Mouse (Mus musculus) MEL-GATA-1-ER (cell line): ENCODE measurements around the gene Olfml2b.
A peak's percentile ranks its signal among the peaks of the same experiment; 100 is the strongest.

Source experiments
- DNase-seq: peaks from one replicate; pipeline ENCODE4 v3.0.0-alpha.2; 2012; ENCODE audit warnings: low read depth; ENCODE audit errors: extremely low read depth

Gene Olfml2b

DNA sequence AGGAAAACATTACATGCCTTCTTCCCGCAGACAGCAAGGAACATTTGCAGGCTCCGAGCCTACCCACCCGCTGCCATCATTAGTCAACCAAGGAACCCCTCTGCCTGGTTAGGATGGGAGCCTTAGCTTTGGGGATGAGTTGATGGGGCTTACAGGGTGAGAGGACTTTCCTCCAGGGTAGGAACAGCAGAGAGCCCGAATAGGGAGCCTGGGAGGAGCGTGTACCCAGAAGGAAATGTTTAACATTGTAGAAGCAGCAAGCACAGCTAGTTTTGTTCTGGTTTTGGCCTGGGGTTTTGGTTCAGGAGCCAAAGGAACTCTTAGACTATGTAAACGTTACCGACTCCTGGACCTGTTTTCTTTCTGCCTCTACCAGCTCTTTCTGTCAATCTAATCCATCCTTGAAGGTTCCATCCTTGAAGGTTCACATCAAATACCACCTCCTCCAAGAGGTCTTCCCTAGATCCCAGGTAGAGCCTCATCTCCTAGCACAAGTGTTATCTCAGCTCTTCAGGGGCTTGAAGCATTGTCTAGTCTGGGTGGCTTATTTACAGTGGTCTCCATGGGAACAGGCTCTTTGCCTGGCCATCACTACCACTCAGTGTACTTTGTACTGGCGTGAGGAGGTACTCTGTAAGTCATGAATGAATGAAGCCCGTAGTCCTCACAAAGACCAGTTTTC lies 2.4 kb downstream of the Olfml2b start:
- DNase-seq, result no peak

DNA sequence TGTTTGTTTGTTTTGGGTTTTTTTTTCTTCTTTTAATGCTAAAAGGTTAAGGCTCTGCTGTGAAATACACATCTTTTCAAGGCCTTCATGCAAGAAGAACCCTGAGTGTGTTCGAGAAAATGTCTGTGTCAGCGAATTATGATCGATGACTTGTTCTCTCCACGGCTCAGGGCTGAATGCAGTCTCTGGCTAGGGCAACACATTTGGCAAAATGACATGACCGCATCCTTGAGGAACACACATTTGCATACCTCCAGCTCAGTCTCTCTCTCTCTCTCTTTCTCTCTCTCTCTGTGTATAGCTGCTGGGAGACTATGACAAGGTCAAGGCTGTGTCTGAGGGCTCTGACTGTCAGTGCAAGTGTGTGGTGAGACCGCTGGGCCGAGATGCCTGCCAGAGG lies 3.0 kb downstream of the Olfml2b start:
- DNase-seq, result no peak

DNA sequence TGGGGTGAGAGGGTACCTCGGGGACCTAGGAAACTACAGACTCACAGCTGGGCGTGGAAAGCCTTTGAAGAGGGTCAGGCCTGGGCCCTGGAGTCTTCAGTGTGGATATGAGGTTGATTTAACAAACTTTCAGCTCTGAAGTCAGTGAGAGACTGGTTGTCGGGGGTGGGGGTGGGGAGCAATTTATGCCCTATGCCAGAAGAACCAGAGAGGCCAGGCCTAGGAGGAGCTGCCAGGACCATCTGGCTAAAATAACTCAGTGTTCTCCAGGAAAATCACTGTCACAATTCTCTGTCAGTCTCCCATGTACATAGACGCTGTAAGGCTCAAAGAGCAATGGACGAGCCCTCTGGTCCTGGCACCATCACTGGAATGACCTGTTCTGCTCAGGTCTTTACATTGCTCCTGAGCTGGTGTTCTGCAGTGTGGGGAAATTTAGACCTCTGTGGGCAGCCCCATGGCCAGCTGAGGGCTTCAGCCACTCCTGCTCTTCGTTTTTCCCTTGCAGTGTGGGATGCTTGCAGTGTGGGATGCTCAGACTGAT lies 3.7 kb downstream of the Olfml2b start:
- DNase-seq, result no peak

DNA sequence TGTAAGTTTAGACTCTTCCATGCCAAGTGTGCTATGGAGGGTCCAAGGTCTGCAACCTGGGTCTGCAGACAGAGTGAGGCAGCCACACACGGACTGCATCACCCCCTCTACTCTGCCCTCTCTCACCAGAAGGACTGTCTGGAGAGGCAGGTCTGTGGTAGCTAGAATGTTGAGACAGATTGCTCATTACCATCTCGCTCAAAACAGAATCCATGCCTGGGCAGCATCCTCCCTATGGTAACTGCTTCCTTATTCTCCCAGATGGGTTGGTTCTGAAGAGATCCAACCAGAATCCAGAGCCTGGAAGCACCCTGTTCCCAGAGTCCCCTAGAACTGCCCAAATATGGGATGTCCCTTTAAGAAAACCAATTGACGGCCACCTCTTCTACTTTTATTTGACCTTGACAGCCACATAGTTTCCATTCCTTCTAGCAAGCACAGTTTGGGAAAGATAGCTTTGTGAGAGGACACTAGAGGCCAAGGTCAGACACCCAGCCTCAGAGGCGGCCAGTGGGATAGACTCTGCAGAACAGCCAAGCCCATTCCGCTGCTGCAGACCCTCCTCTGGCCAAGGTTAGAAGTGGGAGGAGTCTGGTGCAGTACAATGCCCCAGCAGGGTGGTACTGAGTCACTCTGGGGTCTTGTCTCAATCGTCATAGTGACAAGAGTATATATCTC lies 6.9 kb downstream of the Olfml2b start:
- DNase-seq, result no peak

DNA sequence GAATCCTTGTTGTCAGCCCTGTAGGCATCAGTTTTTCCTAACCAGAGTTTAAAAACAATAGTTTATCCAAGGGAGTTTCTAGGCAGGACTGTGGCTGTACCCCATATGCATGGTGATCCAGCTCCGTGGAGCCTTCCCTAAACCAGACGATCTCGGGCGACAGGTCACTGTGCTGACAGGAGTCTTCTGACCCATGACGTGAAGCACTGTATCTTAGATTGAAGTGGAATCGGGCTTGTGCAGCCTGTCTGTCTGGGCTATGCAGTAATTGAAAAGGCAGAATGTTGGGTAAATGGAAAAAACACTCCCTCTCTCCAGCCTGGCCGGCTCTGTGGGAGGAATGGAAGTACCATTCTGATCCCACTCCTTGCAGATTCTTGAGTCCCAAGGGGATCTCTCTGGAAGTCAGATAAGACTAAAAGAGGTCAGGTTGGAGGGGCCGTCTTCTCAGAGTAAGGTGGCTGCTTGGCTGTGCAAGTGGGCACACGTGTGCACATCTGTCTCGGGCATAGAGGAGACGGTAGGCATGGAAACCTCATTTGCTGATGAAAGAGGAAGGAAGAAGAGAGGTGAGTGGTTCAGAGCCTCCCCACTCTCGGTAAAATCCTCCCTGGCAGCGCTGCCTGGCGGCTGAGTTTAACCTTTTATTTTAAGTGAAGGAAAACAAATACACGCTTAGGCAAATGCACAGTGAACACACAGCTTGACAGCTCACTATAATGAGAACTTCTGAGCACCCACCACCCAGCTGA lies 7.8 kb downstream of the Olfml2b start:
- no peak for DNase-seq

DNA sequence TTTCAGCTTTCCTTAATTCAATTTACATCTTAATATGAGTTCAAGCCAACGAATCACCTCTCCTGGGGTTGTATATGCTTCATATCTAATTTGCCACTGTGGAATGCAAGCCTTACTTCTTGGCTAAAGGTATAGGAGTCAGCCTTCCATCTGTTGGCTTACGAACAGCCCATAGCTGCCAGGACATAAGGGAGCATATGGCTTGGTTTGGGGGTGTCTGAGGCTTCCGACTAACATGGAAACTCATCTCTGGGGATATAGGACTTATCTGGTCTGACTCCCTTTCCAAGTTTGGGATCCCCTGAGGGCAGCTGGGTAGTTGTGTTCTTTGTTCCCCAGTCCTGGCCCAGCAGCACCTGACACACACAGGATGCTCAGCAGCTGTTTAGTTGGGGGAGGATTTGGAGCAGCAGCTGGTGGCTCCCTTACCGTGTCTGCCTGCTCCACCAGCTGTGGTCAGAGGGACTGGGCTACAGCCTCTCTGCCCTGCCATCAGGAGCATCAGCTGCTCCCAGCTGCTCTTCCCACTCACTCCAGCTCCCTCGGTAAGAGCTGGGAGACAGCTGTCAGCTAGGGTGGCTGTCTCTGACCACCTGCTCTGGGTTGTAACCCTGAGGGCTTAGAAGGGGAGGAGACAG lies 11.1 kb downstream of the Olfml2b start:
- no peak for DNase-seq

DNA sequence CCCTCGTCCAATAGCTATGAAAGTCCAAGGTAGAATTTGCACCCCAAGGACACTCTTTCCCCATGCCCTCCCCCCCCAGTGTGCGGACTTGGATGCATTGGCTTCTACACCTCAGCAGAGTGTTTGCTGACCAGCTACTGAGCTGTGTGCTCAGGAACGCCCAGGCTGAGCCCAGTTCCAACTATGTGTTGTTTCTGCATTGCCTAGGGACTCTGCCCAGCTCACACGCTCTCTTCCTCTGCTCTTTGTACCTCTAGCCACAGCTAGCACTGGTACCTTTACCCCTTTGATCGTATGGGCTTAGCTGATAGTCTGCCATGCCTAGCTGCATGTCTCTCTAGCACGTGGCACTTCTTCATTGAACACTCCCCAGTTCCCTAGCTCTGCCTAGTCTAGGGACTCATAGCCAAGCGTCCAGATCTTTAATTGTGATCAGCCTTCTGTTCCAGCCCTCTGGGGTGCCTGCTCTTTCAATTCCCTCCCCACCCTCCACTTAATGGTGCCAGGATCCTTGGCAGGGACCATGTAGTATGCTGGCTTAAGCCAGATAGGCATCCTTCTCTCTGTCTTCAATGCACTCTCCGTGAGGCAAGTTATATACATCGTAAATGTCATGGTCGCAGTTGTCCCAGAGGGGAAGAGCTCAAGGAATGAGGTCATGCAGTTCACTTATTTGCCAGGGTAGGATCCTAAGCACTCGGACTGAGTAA lies 12.3 kb downstream of the Olfml2b start:
- DNase-seq, result no peak

DNA sequence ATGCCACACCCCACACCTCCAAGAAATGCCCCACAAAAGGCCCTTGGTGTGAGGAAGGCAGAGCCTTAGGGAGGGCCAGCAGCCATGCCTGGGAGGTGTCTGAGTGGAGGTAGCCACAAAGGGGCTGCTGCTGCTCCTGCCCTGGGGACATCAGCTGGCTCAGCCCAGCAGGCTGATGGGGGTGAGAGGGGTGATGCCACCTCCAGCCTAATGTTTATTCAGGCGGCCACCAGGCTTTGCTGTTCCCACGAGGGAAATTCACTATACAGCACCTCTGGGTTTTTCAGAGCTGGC lies 12.8 kb downstream of the Olfml2b start:
- no peak for DNase-seq

DNA sequence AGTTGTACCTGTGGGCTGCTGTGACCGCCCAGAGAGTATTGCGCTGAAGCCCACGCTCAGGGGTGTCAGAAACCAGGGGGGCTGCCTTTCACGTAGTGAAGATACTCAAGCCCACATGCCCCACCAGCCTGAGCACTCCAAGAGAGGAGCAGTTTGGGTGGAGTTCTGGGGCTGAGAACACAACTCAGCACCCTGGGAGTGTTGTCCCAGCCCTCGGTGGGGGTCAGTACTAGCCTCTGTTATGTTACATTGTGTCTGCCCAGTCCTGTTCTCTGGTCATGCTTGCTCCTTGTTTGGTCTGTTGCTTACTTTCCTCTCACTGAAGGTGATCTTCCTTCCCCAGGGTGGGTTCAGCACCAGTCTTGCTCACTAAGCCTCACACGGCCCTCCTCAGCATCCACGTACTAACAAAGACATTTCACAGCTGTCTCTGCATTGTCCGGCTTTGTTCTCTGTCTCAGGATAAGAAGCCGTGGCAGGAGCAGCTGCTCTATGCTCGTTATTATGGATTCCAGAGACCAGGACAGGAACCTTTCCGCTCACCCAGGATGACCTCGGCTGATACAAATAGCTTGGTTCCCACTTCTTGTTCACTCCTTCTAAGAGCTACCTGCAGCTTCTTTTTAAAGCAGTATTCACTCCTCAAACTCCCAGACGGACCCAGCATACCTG lies 13.4 kb downstream of the Olfml2b start:
- no peak for DNase-seq

DNA sequence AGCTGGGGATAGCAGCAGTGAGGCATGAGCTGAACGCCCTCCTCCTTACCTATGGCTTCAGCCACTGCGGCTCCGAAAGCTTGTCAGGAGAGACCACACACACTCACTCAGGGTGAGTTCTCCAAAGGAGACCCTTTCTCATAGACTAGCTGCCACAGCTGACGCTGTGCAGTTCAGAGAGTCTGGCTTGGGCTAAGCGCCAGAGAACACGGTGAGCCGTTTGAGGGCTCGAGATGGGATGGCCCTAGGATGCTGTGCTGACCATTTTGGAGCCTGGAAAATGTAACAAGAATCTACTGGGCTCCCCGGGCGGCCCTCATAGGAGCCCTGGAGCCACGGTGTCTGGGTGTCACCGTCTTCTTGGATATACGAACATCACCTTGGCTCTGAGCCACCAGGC lies 14.9 kb downstream of the Olfml2b start:
- DNase-seq, result no peak

DNA sequence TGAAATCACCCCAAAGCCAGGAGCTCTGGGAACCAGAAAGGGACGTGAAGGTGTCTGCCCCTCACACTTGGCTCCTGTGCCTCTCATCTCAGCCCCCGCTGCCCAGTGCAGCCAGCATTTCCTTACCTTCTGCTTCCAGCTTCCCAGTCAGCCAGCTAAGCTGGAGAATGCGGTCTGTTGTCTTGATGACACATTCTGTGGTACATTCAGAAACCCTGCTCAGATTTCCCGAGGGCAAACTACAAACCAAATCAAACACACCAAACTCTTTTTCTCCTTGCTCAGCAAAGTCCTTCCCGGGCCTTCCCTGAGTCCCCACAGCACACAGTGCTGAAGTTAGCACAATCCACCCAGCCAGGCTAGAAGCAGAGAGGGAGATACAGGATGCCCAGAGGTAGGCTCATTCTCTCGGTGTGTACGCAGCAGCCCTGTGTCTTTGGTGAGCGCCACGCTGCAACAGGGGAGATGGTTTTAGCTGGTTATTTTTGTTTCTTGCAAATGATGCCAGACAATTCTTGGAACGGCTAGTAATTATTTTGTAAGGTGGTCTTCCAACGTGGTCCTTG lies 20.4 kb downstream of the Olfml2b start:
- DNase-seq, result no peak

DNA sequence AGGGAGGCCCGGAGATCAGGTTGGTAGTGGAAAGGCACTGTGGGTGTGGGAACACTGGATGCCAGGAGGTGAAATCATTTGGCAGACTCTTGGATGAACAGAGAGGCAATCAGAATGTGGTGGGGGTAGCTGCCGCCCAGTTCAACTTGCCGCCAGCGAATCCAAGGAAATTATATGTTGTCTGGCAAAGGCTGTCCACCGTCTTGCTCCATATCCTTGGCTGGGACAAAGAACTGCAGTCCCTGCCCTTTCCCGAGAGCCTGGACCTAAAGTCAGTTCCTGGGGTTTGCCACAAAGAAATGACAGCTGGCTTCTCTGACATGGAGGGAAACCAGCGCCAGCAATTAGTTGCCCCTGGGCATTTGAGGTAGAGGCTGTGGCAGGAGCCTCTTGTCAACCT lies 20.9 kb downstream of the Olfml2b start:
- no peak for DNase-seq

DNA sequence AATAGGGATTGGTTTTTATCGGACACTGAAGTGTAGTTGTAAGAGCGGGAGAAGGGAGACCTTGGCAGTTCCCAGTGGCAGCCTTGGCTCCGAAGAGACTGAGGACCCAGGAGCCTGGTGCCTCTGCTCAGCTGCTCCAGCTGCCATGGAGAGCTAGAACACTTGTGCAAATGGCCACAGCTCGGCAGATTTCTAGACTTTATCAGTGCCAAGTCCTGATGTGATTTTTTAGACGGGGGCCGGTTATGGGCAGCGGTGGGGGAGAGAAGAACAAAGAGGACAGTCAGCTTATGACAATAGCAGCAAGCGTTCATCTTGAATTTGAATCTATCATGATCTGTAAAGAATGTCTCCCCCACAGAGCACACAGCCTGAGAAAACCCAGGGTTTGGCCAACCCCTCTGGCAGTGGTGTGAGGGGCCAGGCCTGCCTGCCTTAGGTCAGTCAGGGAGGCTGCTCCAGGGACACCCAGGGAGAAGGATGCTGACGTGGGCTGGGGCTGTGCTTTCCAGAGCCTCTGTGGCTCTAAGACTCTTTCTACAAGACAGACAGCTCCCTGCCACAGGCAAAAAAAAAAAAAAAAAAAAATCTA lies 29.9 kb downstream of the Olfml2b start:
- DNase-seq, result no peak

DNA sequence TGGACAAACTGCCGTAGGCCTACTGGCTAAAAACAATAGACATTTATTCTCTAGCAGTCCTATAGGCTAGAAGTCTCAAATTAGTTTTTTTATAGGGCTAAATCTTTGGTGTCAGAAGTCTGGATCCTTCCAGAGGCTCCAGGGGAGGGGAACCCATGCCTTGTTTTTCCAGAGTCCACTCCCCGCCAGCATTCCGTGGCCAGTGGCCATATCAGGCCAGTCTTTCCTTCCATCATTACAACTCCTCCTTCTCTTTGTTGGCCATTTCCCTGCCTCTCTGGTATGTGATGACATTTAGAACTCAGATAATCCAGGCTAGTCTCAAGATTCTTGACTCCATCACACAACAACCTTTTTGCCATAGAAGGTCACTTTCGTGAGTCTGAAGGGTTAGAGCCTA lies 33.3 kb downstream of the Olfml2b start:
- DNase-seq, result no peak

DNA sequence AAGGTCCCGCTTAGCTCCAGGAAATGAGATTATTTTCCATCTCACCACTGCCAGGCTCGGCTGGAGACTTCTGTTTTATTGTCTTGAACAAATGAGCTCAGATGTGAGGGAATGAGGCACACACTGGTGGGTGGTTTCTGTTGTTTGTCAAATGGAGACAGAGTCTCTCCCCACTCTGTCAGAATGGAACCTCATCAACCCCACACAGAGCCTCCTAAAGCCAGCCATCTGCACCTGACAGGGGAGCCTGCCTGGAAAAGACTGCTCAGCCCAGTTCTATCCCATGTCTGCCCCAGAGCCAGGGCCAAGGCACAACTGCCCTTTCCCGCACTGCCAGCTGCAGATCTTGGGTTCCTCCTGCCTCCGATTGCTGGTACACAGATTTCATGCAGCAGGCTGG lies 34.5 kb downstream of the Olfml2b start:
- no peak for DNase-seq

DNA sequence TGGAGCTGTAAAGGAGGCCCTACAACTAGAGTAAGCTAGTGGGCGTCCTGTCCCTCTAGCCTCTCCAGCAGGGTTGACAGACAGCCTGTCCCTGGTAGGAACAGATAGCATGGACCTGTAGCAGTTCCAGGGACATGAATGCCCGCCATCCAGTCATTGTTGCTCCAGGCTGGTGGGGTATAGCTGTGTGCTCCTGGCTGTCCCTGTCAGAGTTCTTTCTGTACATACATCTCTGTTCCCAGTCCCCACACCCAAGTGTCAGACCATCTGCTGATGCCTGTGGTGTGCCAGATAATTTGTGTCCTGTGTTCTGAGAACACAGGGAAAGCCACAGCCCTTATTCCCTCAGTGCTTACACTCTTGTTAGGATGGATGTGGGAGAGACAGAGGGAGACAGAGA lies 35.3 kb downstream of the Olfml2b start:
- no peak for DNase-seq

DNA sequence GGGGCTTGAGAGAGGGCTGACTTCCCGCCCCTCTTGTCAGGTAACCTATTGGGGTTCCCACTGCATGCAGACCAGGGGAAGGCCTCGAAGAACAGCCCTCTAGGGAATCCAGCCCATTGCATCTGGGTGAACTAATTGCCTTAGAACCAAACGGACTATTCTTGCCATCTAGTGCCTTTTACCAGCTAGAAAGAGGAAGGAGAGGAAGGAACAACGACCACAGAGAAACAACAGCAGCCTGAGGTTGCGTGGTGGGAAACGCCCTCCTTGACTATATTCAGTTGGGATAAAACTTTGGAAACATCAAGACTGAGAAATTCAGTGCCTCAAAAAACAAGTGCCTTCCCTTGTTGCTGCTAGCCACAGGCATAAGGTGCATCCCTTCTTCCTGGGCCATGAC lies 39.5 kb downstream of the Olfml2b start:
- DNase-seq, result peak; percentile 5

DNA sequence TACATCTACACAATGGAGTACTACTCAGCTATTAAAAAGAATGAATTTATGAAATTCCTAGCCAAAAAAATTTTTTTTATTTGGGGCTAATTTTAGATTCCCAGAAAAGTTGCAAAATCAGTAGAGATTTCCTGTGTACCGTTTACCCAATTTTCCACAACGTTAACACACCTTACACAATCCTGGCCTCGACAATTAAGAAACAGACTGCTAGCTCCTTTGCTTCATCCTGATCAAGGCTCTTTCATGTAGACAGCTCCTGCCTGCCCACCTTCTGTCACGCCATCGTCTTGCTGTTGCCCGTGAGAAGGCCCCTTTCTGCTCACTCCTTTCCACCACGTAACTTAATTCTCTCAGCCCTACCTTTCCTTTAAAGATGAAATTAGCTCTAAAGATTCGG lies 45.4 kb downstream of the Olfml2b start:
- DNase-seq, result no peak

DNA sequence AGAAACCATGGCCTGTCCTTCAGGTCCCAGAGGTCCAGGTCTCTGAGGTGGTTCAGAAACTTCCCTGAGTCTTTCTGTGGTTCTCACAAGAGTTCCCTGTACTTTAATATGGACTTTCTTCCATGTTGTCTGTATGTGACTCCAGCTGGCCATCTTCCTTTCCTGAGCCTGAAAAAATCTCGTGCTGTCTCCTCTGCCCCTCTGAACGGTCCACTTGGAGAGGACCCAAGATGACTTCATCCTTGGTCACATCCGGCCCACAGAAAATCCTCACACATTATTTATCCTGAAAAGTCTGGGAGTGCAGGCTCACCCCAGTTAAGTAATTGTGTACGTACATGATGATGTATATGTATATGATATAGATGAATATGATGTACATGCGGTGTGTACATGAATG lies 47.0 kb downstream of the Olfml2b start:
- DNase-seq, result no peak

DNA sequence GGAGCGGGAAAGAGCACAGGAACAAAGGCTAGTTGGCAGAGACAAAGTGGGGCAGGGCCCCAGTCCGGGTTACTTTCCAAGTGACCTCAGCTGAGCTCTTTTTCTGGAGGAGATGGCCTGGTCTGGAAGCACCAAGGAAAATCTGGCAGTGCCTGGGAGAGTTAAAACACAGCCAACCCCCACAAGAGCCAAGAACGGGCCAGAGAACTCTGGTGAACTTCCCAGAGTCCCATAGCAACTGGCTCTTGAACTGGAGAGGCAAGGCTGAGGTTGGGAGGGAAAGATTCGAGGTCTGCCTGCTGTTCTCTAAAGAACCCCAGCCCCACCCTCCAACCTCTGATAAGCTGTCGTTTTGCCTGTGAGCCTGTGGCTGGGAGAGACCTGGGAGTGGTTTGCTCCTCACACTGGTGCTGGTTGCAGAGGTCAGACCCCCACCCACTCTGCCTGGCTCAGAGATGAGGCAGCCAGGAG lies 50.5 kb downstream of the Olfml2b start:
- no peak for DNase-seq
